Mouse (Mus musculus) midbrain, embryonic 11.5 days (tissue): ENCODE results near the gene Paqr7. TPM values are rescaled to one million over a fixed set of nuclear protein-coding genes. Genes with fewer than 3 reads are reported as not detected.

Experiments
- ATAC-seq: fragments of 200-750 bp; cut with Nextera tagmentation; 2 replicates; pipeline ENCODE4 v1.8.0; 2017; ENCODE audit warnings: moderate TSS enrichment, moderate library complexity; ENCODE audit not compliant: low FRiP score
- DNase-seq: peaks from one replicate; pipeline ENCODE4 v3.0.0; 2015; ENCODE audit warnings: low spot score; ENCODE audit errors: missing footprints
- H3K27ac ChIP-seq: fragments of 300-500 bp; sonication (generic); 2 replicates; pipeline ENCODE4 v1.5.1; 2014; ENCODE audit warnings: low read depth, low read length
- H3K27me3 ChIP-seq: fragments of 300-500 bp; sonication (generic); 2 replicates; pipeline ENCODE4 v1.6.1; 2014; ENCODE audit warnings: mild to moderate bottlenecking, low read length, moderate library complexity, mixed read lengths; ENCODE audit not compliant: control insufficient read depth, insufficient read depth
- H3K36me3 ChIP-seq: fragments of 300-500 bp; sonication (generic); 2 replicates; pipeline ENCODE4 v1.6.1; 2014; ENCODE audit warnings: mild to moderate bottlenecking, low read length, moderate library complexity, mixed read lengths; ENCODE audit not compliant: control insufficient read depth, insufficient read depth
- H3K4me1 ChIP-seq: fragments of 300-500 bp; sonication (generic); 2 replicates; pipeline ENCODE4 v1.6.1; 2014; ENCODE audit warnings: low read length; ENCODE audit not compliant: control insufficient read depth, insufficient read depth
- H3K4me2 ChIP-seq: fragments of 300-500 bp; sonication (generic); 2 replicates; pipeline ENCODE4 v1.6.1; 2014; ENCODE audit warnings: mild to moderate bottlenecking, moderate library complexity
- H3K4me3 ChIP-seq: fragments of 300-500 bp; sonication (generic); 2 replicates; pipeline ENCODE4 v1.5.1; 2014; ENCODE audit warnings: low read depth, low read length
- H3K9ac ChIP-seq: fragments of 300-500 bp; sonication (generic); 2 replicates; pipeline ENCODE4 v1.6.1; 2014; ENCODE audit warnings: low read length
- H3K9me3 ChIP-seq: fragments of 300-500 bp; sonication (generic); 2 replicates; pipeline ENCODE4 v1.6.1; 2016; ENCODE audit warnings: low read length; ENCODE audit not compliant: control insufficient read depth
- WGBS: fragments of 180-500 bp; shearing (Covaris S2); extraction: QIAGEN DNeasy Blood & Tissue Kit; methylation state at CpG from one replicate; pipeline ENCODE4 v1.1.7; 2014; 5-methylcytosine and 5-hydroxymethylcytosine counted together
- polyA plus RNA-seq: library from polyadenylated mRNA; unstranded; fragments of >200 nt; fragmentation: Nextera tagmentation; extraction: Ambion mirVana; gene quantifications from 2 replicates; pipeline ENCODE4 v1.2.1, GENCODE M21; 2014

Paqr7 gene
- polyA plus RNA-seq, 1 experiment from 2014 or later = 1.3 TPM

GRCm38 (mm10) chr4:134458856-134459255, 37.6 kb upstream of the Paqr7 start:
- Histone ChIP-seq H3K4me2 (no peak overlapping the region), H3K27ac (no peak overlapping the region), H3K4me3 (no peak overlapping the region), H3K9me3 (no peaks in the 10 kb centered on the region), H3K36me3 (no peaks in the 10 kb centered on the region), H3K4me1 (peaks cover under 1% of the 10 kb centered on the region), H3K27me3 (no peaks in the 10 kb centered on the region), H3K9ac (no peak overlapping the region)
- DNase-seq (no peak), ATAC-seq (no peak)
- 81% methylated on average over 5 of the region's 5 CpGs for WGBS

DNA sequence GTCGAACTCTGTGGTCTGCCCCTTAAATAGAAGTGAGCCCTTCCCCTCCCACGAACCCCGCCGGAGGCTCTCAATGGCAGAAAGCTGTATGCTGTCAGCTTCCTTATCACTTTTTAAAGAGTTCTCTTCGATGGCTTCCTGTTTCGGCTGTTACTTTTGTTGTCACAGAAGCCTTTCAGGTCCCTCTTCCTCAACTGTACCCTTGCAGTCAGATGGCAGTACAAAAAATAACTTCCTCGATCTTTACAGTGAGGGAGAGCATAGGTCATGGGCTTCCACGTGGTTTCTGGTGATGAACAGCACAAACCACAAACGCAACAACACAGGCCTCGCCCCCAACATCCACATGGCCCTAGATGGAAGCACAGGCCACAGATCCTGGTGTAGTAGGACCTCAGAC, 36.2 kb upstream of the Paqr7 start:
- DNase-seq (no peak), ATAC-seq (no peak)
- Histone ChIP-seq H3K9ac (no peak overlapping the region), H3K36me3 (no peaks in the 10 kb centered on the region), H3K4me3 (no peak overlapping the region), H3K4me1 (peaks cover under 1% of the 10 kb centered on the region; the same call in 1 of the 2 replicates), H3K27ac (no peak overlapping the region), H3K4me2 (no peak overlapping the region), H3K9me3 (no peaks in the 10 kb centered on the region), H3K27me3 (no peaks in the 10 kb centered on the region)
- 89% methylated on average over 10 of the region's 10 CpGs for WGBS

GRCm38 (mm10) chr4:134461252-134461651, 35.2 kb upstream of the Paqr7 start:
- Histone ChIP-seq H3K36me3 (no peaks in the 10 kb centered on the region), H3K4me2 (no peak overlapping the region), H3K4me3 (no peak overlapping the region), H3K27me3 (no peaks in the 10 kb centered on the region), H3K9ac (no peak overlapping the region), H3K27ac (no peak overlapping the region), H3K9me3 (no peaks in the 10 kb centered on the region), H3K4me1 (peaks cover 7% of the 10 kb centered on the region; the same call in 1 of the 2 replicates)
- DNase-seq (no peak), ATAC-seq (no peak)
- 81% methylated on average over 5 of the region's 5 CpGs for WGBS

- no peak overlapping the region for H3K4me2 ChIP-seq
These were observed 30.7 kb upstream of the Paqr7 start for GRCm38 (mm10) chr4:134465789-134466188.

GRCm38 (mm10) chr4:134466381-134467262, 29.9 kb upstream of the Paqr7 start:
- Histone ChIP-seq H3K9me3 (no peaks in the 10 kb centered on the region), H3K4me3 (peak overlapping the region; percentile 67; the same call in 1 of the 2 replicates), H3K4me2 (peak overlapping the region; percentile 97; the same call in 1 of the 2 replicates), H3K36me3 (peaks cover 8% of the 10 kb centered on the region), H3K27ac (peak overlapping the region; percentile 95), H3K27me3 (no peaks in the 10 kb centered on the region), H3K4me1 (peaks cover 24% of the 10 kb centered on the region), H3K9ac (peak overlapping the region; percentile 97)
- ATAC-seq (no peak), DNase-seq (peak; percentile 88)
- WGBS = 60% methylated on average over 11 of the region's 11 CpGs

More at GRCm38 (mm10) chr4:134465789-134466188, 30.7 kb upstream of the Paqr7 start:
- Histone ChIP-seq H3K27me3 (no peaks in the 10 kb centered on the region), H3K9ac (0 out of 2 replicates have a peak overlapping the region, but pooled peaks have one; percentile 18), H3K36me3 (peaks cover 1% of the 10 kb centered on the region), H3K4me1 (peaks cover 21% of the 10 kb centered on the region), H3K4me3 (no peak overlapping the region), H3K9me3 (no peaks in the 10 kb centered on the region), H3K27ac (peak overlapping the region; percentile 55)
- ATAC-seq = no peak
- WGBS = 29% methylated on average over 12 of the region's 12 CpGs
- peak; percentile 89 for DNase-seq

DNA sequence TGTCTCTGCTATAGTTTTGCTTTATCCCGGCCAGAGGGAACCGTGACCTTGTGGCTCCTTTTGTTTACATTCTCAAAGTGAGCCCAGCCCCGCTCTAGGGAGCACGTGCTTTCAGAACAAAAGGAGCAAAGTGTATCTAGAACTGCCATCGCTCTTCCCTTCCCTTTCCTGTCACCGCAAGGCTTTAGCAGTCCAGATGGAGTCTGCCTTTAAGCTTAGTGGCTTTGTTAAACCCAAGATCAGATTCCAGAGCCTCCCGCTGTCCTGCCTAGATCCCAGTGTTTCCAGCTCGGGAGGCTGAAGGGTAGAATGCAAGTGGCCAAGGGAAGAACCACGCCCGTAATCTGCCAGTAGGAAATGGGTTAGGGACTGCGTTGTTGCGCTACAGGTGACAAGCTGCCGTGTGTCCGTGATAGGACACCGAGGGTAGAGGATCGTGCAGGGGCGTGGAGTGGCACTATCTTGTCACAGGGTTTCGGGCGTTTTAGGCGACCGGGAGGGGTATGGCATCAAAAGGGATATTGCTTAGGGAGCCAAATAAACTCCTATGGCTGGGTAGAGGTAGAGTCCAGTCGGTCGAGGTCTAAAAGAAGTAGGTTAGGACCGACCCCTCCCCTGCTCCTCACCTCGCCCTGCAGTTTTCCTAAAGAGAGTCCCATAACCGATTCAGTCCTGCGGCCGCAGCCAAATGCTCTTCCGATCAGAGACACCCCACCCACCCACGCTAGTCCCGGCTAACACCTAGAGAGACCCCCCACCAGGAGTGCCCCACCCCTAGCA, 28.9 kb upstream of the Paqr7 start:
- no peaks in the 10 kb centered on the region for H3K27me3 ChIP-seq
- H3K27ac ChIP-seq = peak overlapping the region; percentile 95
- no peaks in the 10 kb centered on the region for H3K9me3 ChIP-seq
- under 1% methylated on average over 31 of the region's 31 CpGs for WGBS
- peaks cover 12% of the 10 kb centered on the region for H3K36me3 ChIP-seq
- peak overlapping the region; percentile 67 for H3K4me3 ChIP-seq
- H3K4me2 ChIP-seq = peak overlapping the region; percentile 97
- peak overlapping the region; percentile 97 for H3K9ac ChIP-seq
- peak; percentile 97 for DNase-seq
- peaks cover 24% of the 10 kb centered on the region for H3K4me1 ChIP-seq
- ATAC-seq = peak; percentile 26

DNA sequence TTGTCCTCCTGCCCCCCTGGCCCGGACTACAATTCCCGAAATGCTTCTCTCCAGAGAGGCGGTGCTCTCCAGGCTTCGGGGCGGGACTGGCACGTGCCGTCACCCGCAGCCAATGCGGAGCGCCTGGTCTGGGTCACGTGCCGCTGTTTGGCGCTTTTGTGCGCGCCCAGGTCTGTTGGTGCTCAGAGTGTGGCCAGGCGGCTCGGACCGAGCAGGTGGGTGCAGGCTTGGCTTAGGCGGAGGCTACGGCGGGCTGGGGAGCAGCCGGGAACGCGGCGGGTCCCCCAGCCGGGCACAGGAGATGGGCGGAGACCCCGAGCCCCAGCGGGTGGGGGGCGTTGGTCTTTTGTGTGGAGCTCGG, 28.3 kb upstream of the Paqr7 start, which contains the start of gene Stmn1:
Gene Stmn1 (plus strand): TSS at position 106 of the 361 bp plus-strand sequence.
- H3K9me3 ChIP-seq = no peaks in the 10 kb centered on the region
- DNase-seq (peak; percentile 99), ATAC-seq (peak; percentile 93)
- H3K4me1 ChIP-seq = peaks cover 24% of the 10 kb centered on the region
- WGBS = 0% methylated on average over 30 of the region's 31 CpGs
- H3K4me2 ChIP-seq = peak within 1 kb of the TSS; percentile 97
- H3K9ac ChIP-seq = peak within 1 kb of the TSS; percentile 97
- H3K36me3 ChIP-seq = peaks cover 12% of the 10 kb centered on the region
- H3K27ac ChIP-seq = peak within 1 kb of the TSS; percentile 95
- H3K27me3 ChIP-seq = no peaks in the 10 kb centered on the region
- H3K4me3 ChIP-seq = peak within 1 kb of the TSS; percentile 67

DNA sequence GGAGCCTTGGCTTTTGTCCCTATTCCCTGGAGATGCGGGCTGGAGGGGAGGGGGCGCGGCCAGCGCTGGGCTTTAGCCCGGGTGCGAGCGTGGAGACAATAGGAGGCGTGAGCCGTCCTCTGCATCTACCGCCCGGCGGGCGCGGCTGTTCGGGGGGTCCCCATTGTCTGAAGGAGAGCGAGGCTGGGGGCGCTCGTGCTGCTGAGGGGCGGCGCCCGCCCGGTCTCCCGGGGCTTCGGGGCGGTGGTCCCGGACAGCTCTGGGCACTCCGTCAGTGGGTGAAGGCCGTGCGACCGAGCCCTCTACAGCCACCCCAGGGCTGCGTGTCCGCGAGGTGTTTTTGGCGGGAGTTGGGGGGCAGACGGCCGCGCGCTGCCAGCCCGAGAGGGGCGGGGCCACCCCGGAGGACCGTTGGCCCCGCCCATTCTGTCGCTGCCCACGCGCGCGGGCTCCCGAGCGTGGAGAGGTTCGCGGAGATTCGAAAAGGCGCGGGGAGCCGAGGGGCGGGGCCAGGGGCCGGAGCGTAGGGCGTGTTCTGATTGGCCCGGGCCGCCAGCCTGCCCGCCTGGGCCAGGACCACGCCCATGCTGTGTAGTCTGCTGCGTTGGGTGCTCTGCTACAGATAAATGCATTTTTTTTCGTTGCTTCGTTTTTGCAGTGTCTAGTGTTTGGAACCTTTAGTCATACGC, 27.8 kb upstream of the Paqr7 start:
- Histone ChIP-seq H3K4me3 (peak overlapping the region; percentile 67), H3K9me3 (no peaks in the 10 kb centered on the region), H3K4me1 (peaks cover 24% of the 10 kb centered on the region), H3K9ac (peak overlapping the region; percentile 97), H3K27ac (peak overlapping the region; percentile 95), H3K27me3 (no peaks in the 10 kb centered on the region), H3K36me3 (peaks cover 13% of the 10 kb centered on the region), H3K4me2 (peak overlapping the region; percentile 97)
- under 1% methylated on average over 62 of the region's 68 CpGs for WGBS
- DNase-seq (peak; percentile 100), ATAC-seq (peak; percentile 85)
